Mouse (Mus musculus) left cerebral cortex, postnatal 10 days (tissue): ENCODE measurements around the gene 1810013L24Rik. TPM values are rescaled to one million over a fixed set of nuclear protein-coding genes. Genes with fewer than 3 reads are reported as not detected.

Experiments
- DNase-seq, 2 experiments: peaks; one replicate each; pipeline ENCODE4 v3.0.0; 2021 to 2022; ENCODE audit warnings: low spot score in 2 of 2, mixed read lengths in 1 of 2; ENCODE audit errors: extremely low spot score in 1 of 2
- intact Hi-C: fragments of 180-260 bp; cut with DNase I; formaldehyde crosslinking; loops from one replicate; pipeline ENCODE4 v1.15.1; 2025
- total RNA-seq, 2 experiments: library from RNA; stranded (reverse); gene quantifications; 2 replicates each; pipeline ENCODE4 v1.2.3; 2021

The 1810013L24Rik gene
- total RNA-seq, result 100 to 1,000 TPM; 122 to 127 TPM

DNA sequence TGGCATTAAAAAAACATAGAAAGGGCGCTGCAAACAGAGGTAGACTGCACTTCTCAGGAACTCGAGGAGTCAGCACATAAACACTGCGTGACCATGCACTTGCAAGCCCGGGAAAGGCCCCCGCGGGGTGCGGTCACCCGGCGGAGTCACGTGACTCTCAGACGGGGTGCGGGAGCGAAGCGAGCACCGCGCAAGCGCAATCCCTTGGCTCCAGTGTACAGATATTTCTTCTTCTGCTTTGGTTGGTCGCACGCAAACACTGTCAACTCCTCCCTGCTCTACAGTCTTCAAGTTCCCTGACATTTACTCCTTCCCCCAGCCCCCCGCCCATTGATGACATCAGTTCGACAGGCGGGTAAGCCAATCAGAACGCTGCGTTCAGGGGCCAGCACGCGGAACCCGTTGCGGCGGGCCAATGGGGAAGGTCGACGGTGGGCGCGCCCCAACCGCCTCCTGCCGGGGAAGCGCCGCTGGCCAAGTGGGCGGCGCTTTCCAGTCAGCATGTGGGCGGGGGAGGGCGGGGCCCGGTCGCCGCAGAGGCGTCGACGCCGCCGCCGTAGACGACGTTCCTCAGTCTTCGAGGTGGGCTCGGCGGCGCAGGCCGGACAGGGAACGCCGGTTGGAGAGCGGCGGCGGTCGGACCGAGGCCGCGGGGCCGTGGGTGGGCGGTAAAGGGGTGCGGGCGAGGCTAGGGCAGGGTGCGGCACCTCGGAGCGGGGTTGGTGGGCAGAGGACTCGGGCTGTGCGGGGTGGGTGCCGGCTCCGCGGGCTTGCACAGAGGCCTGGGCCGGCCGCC is at the start of gene 1810013L24Rik:
Gene 1810013L24Rik, plus strand, starts transcription at position 537 of the 796 bp plus-strand sequence.
- intact Hi-C loops, result loop anchor here (5.0 kb wide), 1 partner anchor 92 kb away; no protein-coding TSS in a partner anchor
- peak; percentile 98 to 99 for DNase-seq

DNA sequence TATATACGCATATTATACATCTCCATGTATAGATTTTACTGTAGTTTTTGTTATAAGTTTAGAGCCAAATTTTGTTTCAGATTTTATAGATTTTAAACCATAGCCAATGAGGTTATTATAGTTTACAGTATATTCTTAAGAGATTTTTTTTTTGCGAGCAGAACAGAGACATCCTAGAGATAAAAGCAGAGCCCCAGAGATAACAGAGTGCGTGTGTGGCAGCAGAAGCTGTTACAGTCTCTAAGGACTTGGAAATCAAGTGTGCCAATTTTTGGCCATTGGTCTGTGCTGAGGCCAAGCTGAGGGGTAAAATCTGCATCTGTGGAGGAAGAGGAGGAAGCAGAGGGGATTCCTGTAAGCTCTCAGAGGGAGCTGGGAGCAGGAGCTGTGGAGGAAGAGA is 49.7 kb upstream of the 1810013L24Rik start:
- no peak for DNase-seq
- intact Hi-C loops, result no loop called here

DNA sequence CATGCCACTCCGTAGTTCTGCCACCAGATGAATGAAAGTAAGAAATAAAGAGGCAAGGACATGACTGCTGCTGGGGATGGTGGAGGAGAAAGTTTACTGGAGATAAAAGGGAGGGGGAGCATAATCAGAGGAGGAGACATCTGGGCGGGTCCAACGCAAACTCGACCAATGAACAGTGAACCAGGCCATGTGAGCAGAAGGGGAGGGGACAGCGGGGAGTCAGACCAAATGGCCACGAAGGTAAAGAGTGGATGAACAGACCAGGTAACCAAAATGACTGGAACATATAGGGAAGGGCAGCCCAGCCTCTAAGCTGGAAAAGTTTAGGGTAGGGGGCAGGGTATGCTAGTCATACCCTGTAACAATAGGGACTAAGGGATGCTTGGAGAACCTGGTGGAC is 48.7 kb upstream of the 1810013L24Rik start:
- intact Hi-C loops, result no loop called here
- no peak for DNase-seq

DNA sequence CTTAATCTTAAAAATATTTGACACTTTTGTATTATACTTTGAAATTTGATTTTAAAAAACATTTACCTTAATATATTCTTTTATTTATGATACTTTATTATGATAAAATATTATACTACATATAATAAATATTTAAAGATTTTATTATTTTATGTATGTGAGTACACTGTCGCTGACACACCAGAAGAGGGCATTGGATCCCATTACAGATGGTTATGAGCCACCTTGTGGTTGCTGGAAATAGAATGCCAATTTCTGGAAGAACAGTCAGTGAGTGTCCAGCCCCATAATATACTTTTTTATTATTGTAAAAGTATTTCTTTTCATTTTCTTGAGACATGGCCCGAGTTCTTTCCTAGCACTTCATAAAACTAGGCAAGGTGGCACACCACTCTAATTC is 48.2 kb upstream of the 1810013L24Rik start:
- DNase-seq, result no peak
- intact Hi-C loops, result no loop called here

DNA sequence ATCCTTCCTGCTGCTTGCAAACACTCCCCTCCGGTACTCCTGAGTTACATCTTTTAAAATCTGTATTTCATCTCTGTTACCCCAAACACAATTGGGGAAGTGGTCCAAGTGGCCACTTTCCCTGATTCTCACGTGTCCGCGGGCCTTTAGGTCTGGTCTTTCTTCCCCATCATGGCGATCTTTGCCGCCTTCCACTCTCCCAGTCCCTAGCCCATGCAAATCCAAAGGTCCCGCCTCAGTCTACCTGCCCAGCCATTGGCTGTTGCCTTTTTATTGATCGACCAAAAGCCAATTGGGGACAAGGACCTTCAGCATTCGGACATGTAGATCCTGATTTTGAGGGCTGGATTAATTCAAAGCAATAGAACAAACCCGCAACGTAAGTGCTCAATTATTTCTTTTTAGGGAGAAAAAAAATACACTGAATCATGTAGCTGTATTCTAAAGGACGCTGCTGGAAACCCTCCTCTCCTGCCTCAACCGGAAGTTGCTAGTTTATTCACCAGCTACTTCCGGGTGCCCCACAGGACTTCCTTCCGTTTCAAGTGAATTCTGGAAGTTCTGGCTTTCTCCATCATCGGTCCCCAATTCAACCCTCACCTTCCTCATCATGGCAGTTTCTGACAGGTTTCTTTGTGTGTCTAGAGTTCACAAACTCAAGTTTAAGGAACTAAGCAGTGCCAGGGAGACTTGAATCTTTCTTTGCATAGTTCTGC is 46.5 kb upstream of the 1810013L24Rik start:
- DNase-seq, result no peak
- intact Hi-C loops, result no loop called here

DNA sequence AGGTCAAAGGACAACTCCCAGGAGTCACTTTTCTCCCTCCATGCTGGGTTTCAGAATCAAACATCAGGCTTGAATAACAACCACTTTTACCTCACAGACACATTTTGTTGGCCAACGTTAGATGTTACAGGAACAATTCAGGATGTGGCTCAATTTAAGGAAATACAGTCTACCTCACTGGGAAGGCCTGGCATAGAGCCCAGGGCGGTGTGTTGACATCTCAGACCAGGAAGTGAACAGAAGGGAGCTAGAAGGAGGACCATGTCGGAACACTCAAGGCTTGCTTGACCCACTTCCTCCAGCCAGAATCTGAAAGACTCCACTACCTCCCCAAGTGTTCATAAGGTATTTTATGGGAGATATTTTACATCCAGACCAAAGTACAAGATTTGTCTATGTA is 45.1 kb upstream of the 1810013L24Rik start:
- peak in 1 of 2 experiments; percentile 90 for DNase-seq
- intact Hi-C loops, result no loop called here

DNA sequence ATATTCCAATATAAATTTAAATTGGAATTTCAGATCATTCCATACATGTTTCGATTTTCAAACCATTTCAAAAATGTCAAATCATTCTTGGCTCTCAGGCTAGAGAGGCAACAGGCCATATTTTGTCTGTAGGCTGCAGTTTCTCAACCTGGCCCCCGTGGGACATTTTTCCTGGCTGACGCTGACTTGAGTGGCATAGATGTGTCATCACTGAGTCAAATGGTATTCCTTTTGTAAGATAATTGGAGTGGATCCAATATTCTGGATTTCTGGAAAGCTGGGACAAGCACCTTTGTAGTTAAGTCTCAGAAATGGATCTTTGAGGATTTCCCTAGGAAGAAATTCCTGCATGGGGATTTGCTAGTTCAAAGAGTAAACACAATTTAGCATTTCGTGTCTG is 39.0 kb upstream of the 1810013L24Rik start:
- no peak for DNase-seq
- intact Hi-C loops, result no loop called here

DNA sequence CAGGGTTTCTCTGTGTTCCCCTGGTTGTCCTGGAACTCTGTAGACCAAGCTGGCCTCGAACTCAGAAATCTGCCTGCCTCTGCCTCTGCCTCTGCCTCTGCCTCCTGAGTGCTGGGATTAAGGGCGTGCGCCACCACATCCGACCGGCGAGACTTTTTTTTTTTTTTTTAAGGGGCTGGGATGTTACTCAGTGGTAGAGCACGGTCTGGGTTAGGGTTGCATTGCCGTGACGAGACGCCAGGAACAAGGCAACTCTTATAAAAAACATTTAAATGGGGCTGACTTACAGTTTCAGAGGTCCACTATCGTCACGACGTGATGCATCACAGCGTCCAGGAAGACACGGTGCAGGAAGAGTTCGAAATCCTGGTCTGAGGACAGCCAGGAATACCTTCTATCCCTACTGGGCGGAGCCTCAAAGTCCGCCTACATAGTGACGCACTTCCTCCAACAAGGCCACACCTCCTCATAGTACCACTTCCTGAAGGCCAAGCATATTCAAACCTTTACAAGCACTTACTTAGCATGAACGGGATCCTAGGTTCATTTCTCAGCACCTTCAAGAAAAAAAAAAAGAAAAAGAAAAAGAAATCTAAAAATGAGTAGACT is 37.8 kb upstream of the 1810013L24Rik start, which contains the start of gene Usp7:
Gene Usp7, minus strand, starts transcription at position 360 of the 609 bp plus-strand sequence.
- DNase-seq, result no peak
- intact Hi-C loops, result no loop called here

DNA sequence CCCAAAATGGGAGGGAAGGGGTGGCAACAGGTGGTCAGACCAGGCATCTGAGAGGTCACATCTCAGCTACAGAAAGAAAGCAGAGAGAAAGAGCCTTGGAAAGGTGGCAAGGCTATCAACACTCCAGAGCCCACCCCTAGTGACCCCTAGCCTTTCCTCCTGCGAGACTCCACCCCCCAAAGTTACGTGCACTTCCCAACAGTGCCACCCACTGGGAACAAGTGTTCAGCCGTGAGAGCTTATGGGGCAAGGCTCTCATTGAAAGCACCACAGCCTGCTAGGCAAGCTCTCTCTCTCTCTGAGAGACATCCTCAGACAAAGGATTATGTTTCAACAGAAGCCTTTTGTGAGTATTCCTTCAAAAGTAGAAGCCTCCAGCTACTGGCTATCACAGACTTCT is 34.9 kb upstream of the 1810013L24Rik start:
- DNase-seq, result no peak
- intact Hi-C loops, result no loop called here

DNA sequence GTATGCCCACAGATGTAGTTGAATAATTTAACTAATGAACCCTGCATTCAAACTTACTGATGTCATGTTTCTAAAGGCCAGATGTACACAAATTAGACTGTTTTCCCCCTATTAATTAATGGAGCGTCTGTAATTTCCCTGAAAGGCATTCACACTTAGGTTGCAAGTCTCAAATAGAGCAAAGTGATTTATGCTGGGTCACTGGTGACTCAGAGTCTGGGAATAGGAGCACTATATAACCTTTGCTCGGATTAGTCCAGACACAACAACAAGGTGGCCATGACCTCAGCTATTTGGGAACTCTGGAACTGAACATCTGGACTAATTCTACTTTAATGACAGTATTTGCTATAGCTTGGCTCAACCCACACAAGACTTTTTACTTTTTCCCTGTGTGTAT is 34.0 kb upstream of the 1810013L24Rik start:
- intact Hi-C loops, result no loop called here
- DNase-seq, result no peak

DNA sequence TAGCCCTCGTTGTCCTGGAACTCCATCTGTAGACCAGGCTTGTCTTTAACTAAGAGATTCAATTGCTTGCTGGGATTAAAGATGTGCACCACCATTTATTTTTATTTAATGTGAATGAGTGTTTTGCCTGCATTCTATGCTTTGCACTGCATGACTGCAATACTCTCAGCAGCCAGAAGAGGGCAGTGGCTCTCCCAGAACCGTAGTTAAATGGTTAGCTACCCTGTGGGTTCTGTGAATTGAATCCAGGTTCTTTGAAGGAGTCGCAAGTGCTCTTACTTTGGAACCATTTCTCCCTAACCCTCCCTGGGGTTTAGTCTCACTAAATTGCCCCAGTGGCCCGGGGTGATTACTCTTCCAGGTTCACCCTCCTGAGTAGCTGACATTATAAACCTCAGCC is 23.2 kb upstream of the 1810013L24Rik start:
- no peak for DNase-seq
- intact Hi-C loops, result no loop called here

DNA sequence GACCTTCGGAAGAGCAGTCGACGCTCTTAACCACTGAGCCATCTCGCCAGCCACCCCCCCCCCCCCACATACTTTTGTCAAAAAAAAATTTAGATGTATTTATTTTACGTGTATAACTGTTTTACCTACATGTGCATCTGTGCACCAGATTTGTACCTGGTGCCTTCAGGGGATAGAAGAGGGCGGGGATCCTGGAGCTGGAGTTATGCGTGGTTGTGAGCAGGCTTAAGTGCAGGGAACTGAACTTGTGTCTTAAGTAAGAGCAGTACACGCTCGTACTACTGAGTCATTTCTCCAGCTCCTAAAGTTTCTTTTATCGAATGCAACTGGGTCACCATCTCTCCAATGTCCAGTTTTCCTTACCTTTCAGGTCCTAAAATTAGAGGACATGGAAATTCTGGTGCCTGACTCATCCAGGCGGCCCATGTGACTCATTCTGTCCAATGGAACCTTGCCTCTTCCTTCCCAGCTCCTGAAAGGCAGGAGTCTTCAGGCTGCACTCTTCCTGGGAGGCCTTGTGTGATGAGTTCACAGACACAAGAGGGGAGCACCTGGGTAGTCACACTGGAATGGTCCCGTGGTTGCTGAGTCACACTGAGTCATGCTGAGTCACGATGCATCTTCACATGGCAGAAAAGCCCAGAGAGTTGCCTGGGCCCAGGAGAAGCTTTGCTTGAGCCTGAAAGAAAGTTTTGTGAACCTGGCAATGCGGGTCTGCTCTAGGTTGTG is 19.3 kb upstream of the 1810013L24Rik start:
- DNase-seq, result no peak
- intact Hi-C loops, result no loop called here

DNA sequence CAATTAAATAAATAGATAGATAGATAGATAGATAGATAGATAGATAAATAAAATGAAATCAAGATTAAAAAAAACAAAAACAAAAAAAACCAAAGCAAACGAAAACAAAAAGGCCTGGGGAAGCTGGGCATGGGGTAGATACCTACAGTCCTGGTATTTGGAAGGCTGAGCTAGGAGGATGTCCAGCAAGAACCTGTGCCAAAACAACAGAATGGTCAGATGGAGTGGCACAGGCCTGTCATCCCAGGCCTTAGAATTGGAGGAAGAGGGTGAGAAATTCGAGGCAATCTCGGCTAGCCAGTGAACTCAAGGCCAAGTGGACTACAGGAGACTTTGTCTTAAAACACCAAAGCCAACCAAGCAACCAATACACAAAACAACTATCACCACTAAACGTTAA is 12.0 kb upstream of the 1810013L24Rik start:
- intact Hi-C loops, result no loop called here
- DNase-seq, result no peak

DNA sequence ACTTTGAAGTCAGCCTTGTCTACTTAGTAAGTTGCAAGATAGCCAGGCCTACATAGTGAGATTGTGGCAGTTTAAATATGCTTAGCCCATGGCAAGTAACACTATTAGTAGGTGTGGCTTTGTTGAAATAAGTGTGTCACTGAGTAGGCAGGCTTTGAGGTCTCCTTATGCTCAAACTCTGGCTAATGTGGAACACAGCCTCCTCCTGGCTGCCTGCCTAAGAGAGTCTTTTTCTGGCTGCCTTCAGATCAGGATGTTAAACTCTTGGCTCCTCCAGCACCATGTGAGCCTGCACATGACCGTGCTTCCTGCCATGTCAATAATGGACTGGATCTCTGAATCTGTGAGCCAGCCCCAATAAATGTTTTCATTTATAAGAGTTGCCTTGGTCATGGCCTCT is 8.5 kb upstream of the 1810013L24Rik start:
- intact Hi-C loops, result no loop called here
- DNase-seq, result peak in 1 of 2 experiments; percentile 35

DNA sequence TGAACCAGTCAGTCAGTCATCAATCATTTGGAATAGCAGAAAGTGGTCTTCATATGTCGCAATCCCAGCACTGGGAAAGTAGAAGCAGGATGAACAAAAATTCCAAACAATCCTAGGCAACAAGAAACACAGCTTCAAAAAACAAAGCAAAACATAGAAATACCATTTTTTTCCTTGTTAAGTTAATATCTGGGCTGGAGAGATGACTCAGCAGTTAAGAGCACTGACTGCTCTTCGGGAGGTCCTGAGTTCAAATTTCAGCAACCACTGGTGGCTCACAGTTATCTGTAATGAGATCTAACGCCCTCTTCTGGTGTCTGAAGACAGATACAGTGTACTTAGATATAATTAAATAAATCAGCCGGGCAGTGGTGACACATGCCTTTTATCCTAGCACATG is 7.3 kb upstream of the 1810013L24Rik start:
- intact Hi-C loops, result no loop called here
- DNase-seq, result no peak

DNA sequence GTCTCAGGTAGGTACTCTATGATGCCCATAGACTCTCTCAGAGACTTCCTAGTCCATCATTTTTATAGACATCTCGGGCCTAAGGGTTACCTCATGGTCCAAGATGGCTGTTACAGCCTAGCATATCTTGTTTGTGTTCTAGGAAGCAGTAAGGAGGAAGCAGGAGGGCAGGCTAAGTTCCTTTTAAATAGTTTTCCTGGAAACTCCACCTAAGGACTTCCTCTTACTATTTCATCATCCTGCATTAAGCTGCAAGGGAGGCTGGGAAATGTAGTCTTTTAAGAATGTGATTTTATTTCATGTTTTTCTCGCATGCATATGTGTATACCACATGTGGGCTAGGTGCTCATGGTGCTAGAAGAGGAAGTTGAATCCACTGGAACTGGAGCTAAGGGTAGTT is 6.2 kb upstream of the 1810013L24Rik start:
- no peak for DNase-seq
- intact Hi-C loops, result no loop called here

DNA sequence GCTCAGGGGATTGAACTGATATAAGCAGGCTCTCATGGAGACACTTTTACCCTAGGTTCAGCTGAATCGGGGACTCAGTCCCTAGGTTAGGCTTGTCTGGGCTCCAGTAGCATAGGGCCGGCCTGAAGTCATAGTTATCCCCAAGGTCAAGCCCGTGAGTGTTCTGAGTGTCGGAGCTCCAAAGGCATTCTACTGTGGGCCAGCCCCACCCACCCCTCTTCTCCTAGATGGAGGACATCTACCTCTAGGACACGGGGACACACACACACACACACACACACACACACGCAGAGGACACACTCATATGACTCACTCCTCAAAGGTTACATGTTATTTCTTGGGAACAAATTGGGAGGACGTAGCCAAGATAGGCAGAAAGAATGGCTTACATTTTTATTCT is 2.5 kb upstream of the 1810013L24Rik start:
- intact Hi-C loops, result no loop called here
- no peak for DNase-seq

DNA sequence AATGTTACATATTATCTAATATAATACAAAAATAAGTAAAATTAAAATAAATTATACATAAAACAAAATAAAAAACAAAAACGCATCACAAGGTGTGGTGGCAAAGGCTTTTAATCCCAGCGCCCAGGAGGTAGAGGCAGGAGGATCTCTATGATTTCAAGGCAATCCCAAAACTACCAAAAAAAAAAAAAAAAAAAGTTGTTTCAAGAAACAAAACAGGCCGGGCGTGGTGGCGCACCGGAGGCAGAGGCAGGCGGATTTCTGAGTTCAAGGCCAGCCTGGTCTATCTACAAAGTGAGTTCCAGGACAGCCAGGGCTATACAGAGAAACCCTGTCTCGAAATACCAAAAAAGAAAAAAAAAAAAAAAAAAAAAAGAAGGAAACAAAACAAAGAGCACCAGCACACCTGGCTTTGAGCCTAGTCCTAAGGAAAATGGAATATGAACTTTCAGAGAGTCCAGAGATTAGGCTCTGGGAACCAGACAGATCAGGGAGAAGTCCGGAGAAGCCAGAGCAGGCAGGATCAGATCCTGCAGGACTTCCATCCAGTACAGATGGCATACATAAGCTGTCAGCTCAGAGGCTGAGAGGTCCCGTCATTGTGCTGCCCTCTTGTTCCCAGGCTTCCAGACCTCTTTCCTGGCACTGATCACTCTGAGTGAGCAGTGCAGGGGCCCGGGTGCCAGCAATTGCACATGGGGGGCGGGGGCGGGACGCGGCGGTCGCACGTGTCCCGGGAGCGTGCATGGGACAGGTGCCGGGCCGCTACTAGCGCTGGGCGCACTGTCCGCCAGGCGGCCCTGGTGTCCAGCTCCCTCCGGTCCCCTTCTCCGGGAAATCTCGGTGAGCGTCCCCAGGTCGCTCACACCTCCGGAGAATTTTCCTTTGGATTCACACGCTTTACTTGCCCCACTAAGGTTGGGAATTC is 1.0 kb upstream of the 1810013L24Rik start:
- peak in 1 of 2 experiments; percentile 86 for DNase-seq
- intact Hi-C loops, result no loop called here
